Mouse (Mus musculus) kidney, postnatal 36 days (tissue): ENCODE results near the gene Sim1.
A peak's percentile ranks its signal among the peaks of the same experiment; 100 is the strongest.

Experiments used
- DNase-seq, 2 experiments: peaks; one replicate each; pipeline ENCODE4 v3.0.0; 2021 to 2022; ENCODE audit warnings: mixed read lengths in 2 of 2

Gene Sim1

GRCm38 (mm10) chr10:50901601-50902475 lies 7.3 kb downstream of the Sim1 start:
- DNase-seq: no peak

DNA sequence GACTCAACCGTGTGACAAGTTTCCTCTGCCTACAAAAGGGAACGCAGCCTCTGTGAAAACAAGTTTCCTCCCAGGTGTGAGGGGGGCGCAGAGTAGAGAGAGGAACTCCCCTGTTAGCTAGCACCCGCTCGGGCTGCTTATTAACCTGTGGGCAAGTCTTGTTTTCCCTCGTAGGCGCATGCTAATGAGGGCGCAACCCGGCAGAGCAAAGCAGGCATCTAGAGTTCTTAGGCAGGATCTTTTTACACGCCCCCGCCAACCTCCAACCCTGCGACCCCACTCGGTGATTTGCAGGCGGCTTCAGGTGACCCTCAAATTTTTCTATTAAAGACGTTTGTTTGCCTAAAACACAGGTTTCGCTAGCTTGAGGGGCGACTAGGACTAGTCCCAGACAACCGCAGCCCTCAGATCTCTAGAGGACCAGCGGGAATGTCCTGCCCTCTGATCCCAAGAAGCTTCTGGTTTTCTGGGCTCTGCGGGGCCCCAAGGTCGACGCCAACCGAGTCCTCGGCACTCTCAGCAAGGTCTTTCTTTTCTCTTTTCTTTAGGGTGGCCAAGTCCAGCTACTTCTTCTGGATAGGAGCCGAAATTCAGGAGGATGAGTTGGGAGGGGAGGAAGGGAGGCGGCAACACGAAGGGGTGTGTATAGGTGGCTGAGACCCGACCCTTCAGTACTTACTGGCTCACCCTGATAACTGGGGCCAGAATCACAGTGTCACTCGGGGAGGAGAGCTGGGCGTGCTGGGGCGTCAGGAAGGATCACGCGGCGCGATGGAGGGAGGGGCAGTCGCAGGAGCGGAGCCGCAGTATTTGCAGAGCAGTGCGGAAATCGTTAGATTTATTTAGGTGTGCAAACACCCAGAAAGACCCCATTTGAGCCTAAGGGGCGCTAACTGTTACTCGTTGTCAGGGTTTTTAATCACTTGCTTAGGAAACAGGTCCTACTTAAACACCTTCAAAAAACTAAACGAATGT lies 8.5 kb downstream of the Sim1 start:
- peak; percentile 80 to 88 for DNase-seq

- DNase-seq: no peak
Observed at GRCm38 (mm10) chr10:50903846-50904763, 9.6 kb downstream of the Sim1 start.

DNA sequence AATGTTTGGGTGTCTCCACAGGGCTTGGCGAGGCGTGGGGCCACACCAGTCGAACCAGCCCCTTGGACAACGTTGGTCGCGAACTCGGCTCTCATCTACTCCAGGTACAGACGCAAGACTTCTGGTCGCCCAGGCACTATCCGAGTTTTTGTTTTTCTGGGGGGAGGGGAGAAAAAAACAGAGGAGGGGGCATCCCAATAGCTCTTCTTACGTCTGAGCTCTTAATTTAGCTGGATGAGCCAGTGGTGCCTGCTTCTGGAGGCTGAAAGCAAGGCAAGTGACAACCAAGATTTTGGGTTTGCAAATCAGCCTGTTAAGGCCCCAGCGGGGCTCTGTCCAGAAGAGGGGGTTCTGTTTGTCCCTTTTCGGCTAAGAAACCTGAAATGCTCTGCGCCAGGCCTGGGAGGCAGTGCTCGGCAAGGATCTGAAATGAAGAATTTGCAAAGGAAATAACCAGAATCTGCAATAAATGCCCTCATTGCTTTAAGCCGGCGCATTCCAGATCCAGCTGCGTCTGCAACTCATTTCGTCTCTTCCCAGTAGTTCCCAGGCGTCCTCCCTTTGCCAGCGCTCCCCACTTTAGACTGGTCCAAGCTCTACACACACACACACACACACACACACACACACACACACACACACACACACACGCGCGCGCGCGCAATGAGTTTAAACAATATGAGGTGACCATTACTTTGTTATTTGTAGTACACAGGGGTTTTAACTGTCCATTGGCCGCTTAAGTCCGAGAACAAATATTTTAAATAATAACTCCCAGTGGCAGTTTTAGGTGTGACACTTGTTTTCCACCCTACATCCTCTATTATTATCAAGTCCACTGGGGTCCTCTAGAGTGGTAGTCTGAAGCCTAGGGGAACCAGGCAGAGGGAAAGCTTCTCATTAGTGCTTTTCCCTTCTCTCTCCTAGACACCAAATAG lies 10.5 kb downstream of the Sim1 start:
- DNase-seq: peak in 1 of 2 experiments; percentile 30

DNA sequence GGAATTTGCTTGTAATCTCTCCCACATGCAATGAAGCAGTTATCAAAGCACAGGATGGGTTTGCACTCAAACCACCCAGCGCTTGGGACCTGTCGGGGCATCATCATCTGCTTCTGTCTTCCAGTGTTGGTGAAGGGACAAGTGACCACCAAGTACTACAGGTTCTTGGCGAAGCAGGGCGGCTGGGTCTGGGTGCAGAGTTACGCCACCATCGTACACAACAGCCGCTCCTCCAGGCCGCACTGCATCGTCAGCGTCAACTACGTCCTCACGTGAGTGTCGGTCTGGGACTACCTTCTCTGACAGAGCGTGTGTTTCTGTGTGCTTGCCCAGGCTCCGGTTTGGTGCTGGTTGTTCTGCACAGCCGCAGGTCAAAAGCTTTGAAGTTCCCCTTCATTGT lies 15.8 kb downstream of the Sim1 start:
- DNase-seq: no peak

GRCm38 (mm10) chr10:50910861-50911410 lies 16.4 kb downstream of the Sim1 start:
- peak; percentile 34 to 39 for DNase-seq

- DNase-seq: peak in 1 of 2 experiments; percentile 20
Observed at GRCm38 (mm10) chr10:50915607-50916006, 21.1 kb downstream of the Sim1 start.

DNA sequence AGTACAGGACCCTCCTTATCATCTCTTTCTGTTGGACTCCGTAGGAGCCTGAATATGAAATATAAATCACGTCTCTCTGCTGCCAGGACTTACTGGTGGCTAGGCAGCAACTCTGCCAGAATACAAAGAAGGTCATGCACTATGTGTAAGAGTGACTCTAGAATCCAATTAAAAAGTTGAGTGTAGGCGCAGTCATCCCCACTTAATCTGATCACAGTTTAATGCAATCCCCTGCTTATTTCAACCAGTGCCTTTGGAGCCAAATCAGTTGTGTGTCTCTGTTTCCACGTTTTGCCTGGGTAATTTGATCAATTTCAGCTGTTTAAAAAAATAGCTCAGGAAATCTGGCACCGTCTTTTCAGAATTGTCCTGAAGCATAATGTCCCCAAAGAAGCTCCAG lies 34.7 kb downstream of the Sim1 start:
- no peak for DNase-seq

GRCm38 (mm10) chr10:50935673-50936072 lies 41.1 kb downstream of the Sim1 start:
- no peak for DNase-seq

GRCm38 (mm10) chr10:50973625-50974024 lies 79.1 kb downstream of the Sim1 start:
- no peak for DNase-seq

DNA sequence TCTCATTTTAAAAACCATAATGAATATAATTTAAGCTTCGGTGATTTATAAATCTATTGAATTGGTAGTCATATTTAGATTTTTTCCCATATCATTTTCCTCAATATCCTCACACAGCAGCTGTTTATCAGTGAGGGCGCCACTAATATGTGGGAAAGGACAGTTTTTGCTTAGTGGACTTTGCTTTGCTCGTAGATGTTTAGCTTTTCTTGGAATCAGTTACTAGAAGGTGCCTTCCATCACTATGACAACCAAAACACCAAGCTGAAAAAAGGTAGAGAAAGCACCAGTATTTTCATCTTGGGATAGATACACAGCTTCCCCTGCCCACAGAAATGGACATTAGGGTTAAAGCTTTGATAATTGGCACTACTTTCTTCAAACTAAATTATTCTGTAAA lies 87.3 kb downstream of the Sim1 start:
- DNase-seq: peak; percentile 4 to 38

DNA sequence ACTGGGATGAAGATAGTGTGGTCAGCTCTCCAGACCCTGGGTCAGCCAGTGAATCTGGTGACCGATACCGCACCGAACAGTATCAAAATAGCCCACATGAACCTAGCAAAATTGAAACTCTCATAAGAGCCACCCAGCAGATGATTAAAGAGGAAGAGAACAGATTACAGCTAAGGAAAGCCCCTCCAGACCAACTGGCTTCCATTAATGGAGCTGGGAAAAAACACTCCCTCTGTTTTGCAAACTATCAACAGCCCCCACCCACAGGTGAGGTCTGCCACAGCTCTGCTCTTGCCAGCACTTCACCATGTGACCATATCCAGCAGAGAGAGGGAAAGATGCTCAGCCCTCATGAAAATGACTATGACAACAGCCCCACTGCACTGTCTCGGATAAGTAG lies 89.1 kb downstream of the Sim1 start:
- no peak for DNase-seq

GRCm38 (mm10) chr10:51007798-51008197 lies 113.2 kb downstream of the Sim1 start:
- no peak for DNase-seq

DNA sequence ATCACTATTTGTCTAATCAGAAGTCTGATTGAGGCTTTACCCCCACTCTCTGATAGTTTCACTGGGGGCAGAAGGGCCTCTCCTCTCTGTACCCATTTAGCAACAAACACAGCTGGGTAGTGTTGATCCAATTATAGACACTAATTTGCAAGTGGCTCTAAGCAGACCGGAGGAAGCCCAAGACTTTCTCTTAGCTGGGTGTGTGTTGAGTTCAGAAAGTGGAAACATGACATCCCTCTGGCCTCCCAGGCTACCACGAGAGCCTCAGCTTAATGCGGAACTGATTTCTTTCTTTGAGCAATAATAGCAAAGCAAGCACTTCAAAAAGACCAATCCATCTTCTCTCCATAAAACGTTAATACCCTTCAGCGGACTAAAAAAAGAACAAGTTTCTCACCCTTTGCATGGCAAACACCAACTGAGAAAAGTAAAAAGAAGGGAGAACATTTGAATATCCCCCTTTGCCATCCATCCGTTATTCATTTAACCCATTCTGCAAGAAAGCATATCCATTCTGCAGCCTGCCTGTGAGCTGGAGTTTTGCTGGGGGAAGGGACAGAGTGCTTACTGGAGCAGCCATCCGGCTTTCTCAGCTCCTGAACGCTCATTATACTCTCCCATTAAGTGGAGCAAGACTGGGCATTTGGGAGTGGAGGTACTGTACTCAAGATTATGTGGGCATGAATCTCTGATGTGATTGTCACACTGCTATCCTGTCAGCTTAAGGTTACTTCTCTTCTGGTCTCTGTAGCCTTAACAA lies 117.0 kb downstream of the Sim1 start:
- DNase-seq: no peak

DNA sequence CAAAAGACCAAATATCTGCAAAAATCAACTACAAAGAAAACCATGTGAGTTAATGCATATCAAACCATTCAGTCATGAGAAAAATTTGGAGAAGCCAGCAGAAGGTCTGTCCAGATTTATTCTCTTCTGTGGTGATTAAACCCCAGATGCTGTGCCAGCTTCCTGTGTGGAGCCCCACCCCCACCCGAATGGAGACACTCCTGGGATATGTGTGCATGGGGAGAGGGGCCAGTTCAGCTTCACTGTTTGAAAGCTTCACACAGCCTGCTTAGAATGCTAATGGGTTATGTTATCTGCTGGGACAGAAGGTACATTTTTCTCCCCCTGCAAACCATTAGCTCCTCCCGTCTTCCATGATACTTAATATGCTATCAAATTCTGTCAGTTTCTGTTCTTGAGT lies 120.3 kb downstream of the Sim1 start:
- DNase-seq: no peak

- no peak for DNase-seq
Observed at GRCm38 (mm10) chr10:51015362-51015761, 120.8 kb downstream of the Sim1 start.

DNA sequence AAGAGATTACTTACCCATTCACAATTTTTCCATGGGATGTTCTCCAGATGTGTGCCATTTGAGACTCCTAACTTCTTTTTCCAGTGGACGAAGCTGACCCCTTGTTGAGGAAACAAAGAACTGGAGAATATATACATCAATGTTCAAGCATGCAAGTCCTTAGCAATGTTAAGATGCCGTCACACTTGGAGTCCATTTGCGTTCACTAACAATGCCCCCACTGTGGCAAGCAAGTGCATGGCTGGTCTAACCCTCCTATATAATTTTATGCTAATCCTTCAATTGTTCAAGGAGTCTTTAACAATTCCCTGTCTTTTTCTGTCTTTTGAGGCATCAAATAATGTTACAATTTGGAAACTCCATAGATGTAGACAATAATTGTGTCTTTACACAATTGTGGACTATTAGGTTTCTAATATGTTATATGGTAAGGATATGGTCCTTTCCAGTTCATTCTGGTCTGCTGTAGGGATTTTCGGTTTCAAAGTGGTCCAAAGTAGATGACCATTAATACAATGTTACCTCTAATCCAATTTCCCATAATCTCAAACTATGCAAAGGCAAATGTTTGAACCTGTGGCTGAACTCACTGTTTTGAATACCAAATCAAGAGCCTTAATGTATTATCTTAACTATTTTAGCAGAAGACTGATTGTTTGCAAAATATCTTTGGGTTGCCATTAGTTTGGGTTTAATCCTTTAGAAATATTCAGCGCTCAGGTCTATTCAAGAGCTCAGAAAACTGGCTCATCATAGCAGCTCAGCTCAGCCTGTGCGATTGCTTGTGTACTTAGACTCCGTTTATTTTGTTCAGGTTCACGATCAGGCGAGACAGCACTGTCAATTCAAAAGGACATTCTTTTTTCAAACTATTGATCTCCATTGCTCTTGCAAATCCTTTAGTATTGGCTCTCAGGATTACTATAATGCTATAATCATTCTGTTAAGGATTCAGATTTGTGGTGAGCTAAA lies 129.0 kb downstream of the Sim1 start:
- DNase-seq: no peak
